Mouse (Mus musculus) left cerebral cortex, adult 2 months (tissue): ENCODE results near the gene Dnm3. TPM values are rescaled to one million over a fixed set of nuclear protein-coding genes. Genes with fewer than 3 reads are reported as not detected.

ENCODE experiments used
- DNase-seq, 2 experiments: peaks; one replicate each; pipeline ENCODE4 v3.0.0; 2021 to 2022; ENCODE audit warnings: low spot score in 2 of 2, mixed read lengths in 1 of 2; ENCODE audit errors: extremely low spot score in 1 of 2
- H3K27ac ChIP-seq: fragments of 200-600 bp; 2 replicates; pipeline ENCODE4 v1.8.1; 2022
- H3K4me3 ChIP-seq: fragments of 200-600 bp; 2 replicates; pipeline ENCODE4 v1.8.1; 2022
- CTCF ChIP-seq: fragments of 200-600 bp; IDR thresholded peaks from 2 replicates; pipeline ENCODE4 v1.8.1; 2022; ENCODE audit warnings: antibody characterized with exemption, mild to moderate bottlenecking, moderate library complexity
- intact Hi-C: fragments of 180-260 bp; cut with DNase I; formaldehyde crosslinking; loops from one replicate; pipeline ENCODE4 v1.15.1; 2025
- total RNA-seq, 2 experiments: library from RNA; stranded (reverse); gene quantifications; 2 replicates each; pipeline ENCODE4 v1.2.3; 2021

Dnm3 gene
- total RNA-seq, 2 experiments from 2014 or later = 102 to 103 TPM

DNA sequence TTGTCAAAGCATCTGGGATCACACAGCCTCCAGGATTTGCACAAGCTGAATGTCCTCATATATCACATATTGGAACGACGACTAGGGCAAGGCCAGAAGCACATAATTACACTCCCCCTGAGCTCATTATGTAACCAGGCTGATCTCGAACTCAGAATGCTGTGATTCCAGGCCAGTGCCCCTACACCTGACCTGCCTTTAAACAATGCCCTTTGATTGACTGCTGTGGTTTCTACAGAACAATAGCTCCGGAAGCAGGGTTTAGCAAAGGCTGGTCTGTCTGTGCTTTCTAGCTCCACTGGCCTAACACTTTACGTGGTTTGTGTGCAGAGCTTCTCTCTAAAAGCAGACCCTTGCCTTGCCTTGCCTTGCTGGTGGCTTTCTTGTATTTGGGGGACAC lies 315.6 kb downstream of the Dnm3 start:
- intact Hi-C loops = loop anchor here (10.0 kb wide), 1 partner anchor 107 kb away; no protein-coding TSS in a partner anchor
- no peak overlapping the region for H3K4me3 ChIP-seq
- DNase-seq = no peak
- no peak for TF ChIP-seq CTCF
- H3K27ac ChIP-seq = no peak overlapping the region

GRCm38 (mm10) chr1:162160718-162161117 lies 317.1 kb downstream of the Dnm3 start:
- TF ChIP-seq CTCF = no peak
- intact Hi-C loops = loop anchor here (10.0 kb wide), 1 partner anchor 106 kb away; no protein-coding TSS in a partner anchor
- Histone ChIP-seq H3K4me3 (no peak overlapping the region), H3K27ac (no peak overlapping the region)
- DNase-seq = no peak

GRCm38 (mm10) chr1:162158486-162158885 lies 319.3 kb downstream of the Dnm3 start:
- intact Hi-C loops = loop anchor here (5.0 kb wide), 1 partner anchor 154 kb away; no protein-coding TSS in a partner anchor
- TF ChIP-seq CTCF = no peak
- no peak for DNase-seq
- H3K4me3 ChIP-seq = no peak overlapping the region
- H3K27ac ChIP-seq = no peak overlapping the region

GRCm38 (mm10) chr1:162157659-162158058 lies 320.2 kb downstream of the Dnm3 start:
- Histone ChIP-seq H3K4me3 (no peak overlapping the region), H3K27ac (no peak overlapping the region)
- intact Hi-C loops = loop anchor here (5.0 kb wide), 1 partner anchor 155 kb away; no protein-coding TSS in a partner anchor
- TF ChIP-seq CTCF = no peak
- no peak for DNase-seq

DNA sequence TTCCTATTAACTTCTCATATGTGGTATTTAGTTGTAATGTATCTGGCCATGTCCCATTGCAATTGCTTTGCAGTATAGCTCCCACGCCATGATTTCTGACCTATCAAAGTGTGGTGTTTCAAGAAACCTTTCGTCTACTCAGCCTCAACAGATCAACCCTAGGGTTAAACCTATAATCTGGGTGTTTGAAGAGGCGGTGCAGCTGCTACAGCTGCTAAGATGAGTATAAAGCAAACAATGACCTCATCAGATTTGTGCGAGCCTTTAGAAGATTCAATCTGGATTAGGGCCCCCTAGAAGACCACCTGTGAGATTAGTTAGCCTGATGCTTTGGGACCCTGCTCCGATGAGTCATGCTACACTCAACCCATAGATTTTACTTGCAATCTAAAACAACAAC lies 321.0 kb downstream of the Dnm3 start:
- H3K27ac ChIP-seq = no peak overlapping the region
- H3K4me3 ChIP-seq = no peak overlapping the region
- no peak for DNase-seq
- TF ChIP-seq CTCF = no peak
- intact Hi-C loops = loop anchor here (5.0 kb wide), 1 partner anchor 155 kb away; no protein-coding TSS in a partner anchor

GRCm38 (mm10) chr1:162155546-162155945 lies 322.3 kb downstream of the Dnm3 start:
- no peak for DNase-seq
- intact Hi-C loops = loop anchor here (5.0 kb wide), 1 partner anchor 157 kb away; no protein-coding TSS in a partner anchor
- Histone ChIP-seq H3K27ac (no peak overlapping the region), H3K4me3 (no peak overlapping the region)
- TF ChIP-seq CTCF = no peak

- DNase-seq = no peak
- Histone ChIP-seq H3K4me3 (no peak overlapping the region), H3K27ac (no peak overlapping the region)
- intact Hi-C loops = no loop called here
- TF ChIP-seq CTCF = no peak
Measured at GRCm38 (mm10) chr1:162153118-162153517, 324.7 kb downstream of the Dnm3 start.

- no peak for TF ChIP-seq CTCF
- Histone ChIP-seq H3K4me3 (no peak overlapping the region), H3K27ac (no peak overlapping the region)
- intact Hi-C loops = no loop called here
- DNase-seq = no peak
Measured at GRCm38 (mm10) chr1:162149730-162150129, 328.1 kb downstream of the Dnm3 start.

DNA sequence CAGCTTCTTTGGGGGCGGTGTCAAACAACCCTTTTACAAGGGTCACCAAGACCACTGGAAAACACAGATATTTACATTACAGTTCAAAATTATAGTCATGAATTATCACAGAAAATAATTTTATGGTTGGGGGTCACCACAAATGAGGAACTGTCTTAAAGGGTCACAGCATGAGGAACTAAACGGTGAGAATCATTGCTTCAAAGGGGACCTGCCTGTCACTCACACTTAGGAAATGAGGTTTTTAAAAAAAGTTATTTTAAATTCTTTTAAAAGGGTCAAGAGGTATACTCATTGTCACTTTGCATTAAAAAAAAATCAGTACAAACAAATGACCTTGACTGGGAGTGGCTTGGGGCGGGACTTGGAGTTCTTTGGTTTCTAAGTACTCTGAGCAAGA lies 330.3 kb downstream of the Dnm3 start:
- DNase-seq = no peak
- Histone ChIP-seq H3K27ac (no peak overlapping the region), H3K4me3 (no peak overlapping the region)
- TF ChIP-seq CTCF = no peak
- intact Hi-C loops = no loop called here

DNA sequence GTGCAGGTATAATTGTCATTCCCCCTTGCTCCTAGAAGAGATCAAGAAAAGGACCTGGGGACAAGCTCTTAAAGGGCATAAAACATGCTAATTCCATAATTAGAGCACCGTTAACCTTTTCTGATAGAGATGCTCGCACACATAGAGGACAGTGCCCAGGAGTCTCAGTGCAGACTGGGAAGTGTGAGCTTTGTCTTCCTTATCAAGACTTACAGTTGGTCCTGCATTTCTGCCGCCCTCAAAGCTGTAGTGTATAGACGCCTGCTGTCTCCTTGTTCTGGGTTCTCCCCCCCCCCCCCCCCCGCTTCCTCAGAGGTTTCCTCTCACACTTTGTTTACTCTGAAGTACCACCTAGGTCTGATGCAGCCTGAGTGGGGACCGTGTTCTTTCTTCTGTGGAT lies 332.1 kb downstream of the Dnm3 start:
- no peak overlapping the region for H3K27ac ChIP-seq
- no peak for DNase-seq
- no peak for TF ChIP-seq CTCF
- no peak overlapping the region for H3K4me3 ChIP-seq
- intact Hi-C loops = no loop called here

DNA sequence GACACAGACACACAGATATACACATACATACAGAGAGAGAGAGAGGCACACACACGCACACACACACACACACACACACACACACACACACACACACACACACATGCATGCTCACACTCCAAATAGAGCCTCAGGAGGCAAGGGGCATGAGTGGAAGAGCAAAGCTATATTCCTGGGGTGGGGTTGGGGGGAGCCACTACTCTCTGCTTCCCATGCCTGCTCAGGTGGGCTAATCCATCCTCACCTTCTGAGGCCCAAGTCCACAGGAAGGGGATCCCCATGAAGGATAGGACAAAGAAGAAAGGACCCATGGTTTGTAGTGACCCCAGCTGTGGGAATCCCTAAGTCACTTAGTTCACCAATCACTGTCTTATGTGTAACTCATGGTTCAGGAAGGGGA lies 332.8 kb downstream of the Dnm3 start:
- intact Hi-C loops = no loop called here
- TF ChIP-seq CTCF = no peak
- Histone ChIP-seq H3K4me3 (no peak overlapping the region), H3K27ac (no peak overlapping the region)
- DNase-seq = no peak

- DNase-seq = no peak
- no peak for TF ChIP-seq CTCF
- intact Hi-C loops = no loop called here
- no peak overlapping the region for H3K27ac ChIP-seq
- H3K4me3 ChIP-seq = no peak overlapping the region
Measured at GRCm38 (mm10) chr1:162143974-162144912, 333.6 kb downstream of the Dnm3 start.
